Mouse (Mus musculus): ENCODE measurements around the gene Ccni.

GRCm38 (mm10) chr5:93255759-93256265 is 49.5 kb upstream of the Ccni start:
- no peak for TF ChIP-seq CTCF (IDR thresholded peaks at IDR 0.05 in 2 of 3, conservative IDR thresholded peaks at IDR 0.05 in 1 of 3; ENCODE audit: control insufficient read depth in 1 of 3, insufficient read depth in 1 of 3, low read depth in 2 of 3, low read length in 3 of 3, poor library complexity in 1 of 3, severe bottlenecking in 1 of 3)
- TF ChIP-seq POLR2A (IDR thresholded peaks at IDR 0.05; ENCODE audit: control insufficient read depth in 1 of 2, insufficient read depth in 1 of 2, low read depth in 1 of 2, low read length in 2 of 2, poor library complexity in 1 of 2), result no peak
- TF ChIP-seq POLR2AphosphoS5 (IDR thresholded peaks at IDR 0.05; ENCODE audit: borderline replicate concordance, low read depth, low read length), result no peak
- no peak for TF ChIP-seq EP300 (IDR thresholded peaks at IDR 0.05; ENCODE audit: low read depth in 1 of 2, low read length in 2 of 2)
- TF ChIP-seq TBP (IDR thresholded peaks at IDR 0.05; ENCODE audit: low read depth, low read length), result no peak
- TF ChIP-seq NRF1 (IDR thresholded peaks at IDR 0.05; ENCODE audit: insufficient read depth, low read depth, low read length, poor library complexity, severe bottlenecking), result no peak
- no peak for TF ChIP-seq BHLHE40 (IDR thresholded peaks at IDR 0.05; ENCODE audit: borderline replicate concordance, low read depth, low read length)
- TF ChIP-seq ZKSCAN1 (IDR thresholded peaks at IDR 0.05; ENCODE audit: low read depth, low read length), result no peak
- no peak for TF ChIP-seq KAT2A (conservative IDR thresholded peaks at IDR 0.05; ENCODE audit: low read depth, low read length)
- no peak for TF ChIP-seq USF1 (IDR thresholded peaks at IDR 0.05; ENCODE audit: low read depth, low read length)
- TF ChIP-seq MAX (IDR thresholded peaks at IDR 0.05; ENCODE audit: low read length), result no peak
- TF ChIP-seq ZMIZ1 (IDR thresholded peaks at IDR 0.05; ENCODE audit: low read depth, low read length), result no peak
- no peak for TF ChIP-seq GABPA (IDR thresholded peaks at IDR 0.05; ENCODE audit: low read depth, low read length)
- TF ChIP-seq ZC3H11A (IDR thresholded peaks at IDR 0.05; ENCODE audit: low read depth, low read length), result no peak
